Mouse (Mus musculus) lung, postnatal 0 days (tissue): ENCODE results near the gene Wscd2. TPM values are rescaled to one million over a fixed set of nuclear protein-coding genes. Genes with fewer than 3 reads are reported as not detected.
"Not testable (repeated sequence)": the region's sequence is repeated elsewhere in the genome, so short reads cannot be mapped to it uniquely, and the experiment has no call there.

Experiments used
- ATAC-seq: fragments of 200-750 bp; cut with Nextera tagmentation; 2 replicates; pipeline ENCODE4 v1.8.0; 2017; ENCODE audit warnings: moderate library complexity
- DNase-seq: peaks from one replicate; pipeline ENCODE4 v3.0.0-alpha.2; 2016; ENCODE audit warnings: low spot score
- H3K27ac ChIP-seq: fragments of 300-500 bp; sonication (generic); 2 replicates; pipeline ENCODE4 v1.5.1; 2014; ENCODE audit warnings: antibody characterized with exemption, mild to moderate bottlenecking, low read length, mixed read lengths
- H3K27me3 ChIP-seq: fragments of 300-500 bp; sonication (generic); replicated peaks from 2 replicates; pipeline ENCODE4 v1.6.1; 2014; ENCODE audit warnings: low read length, mixed read lengths; ENCODE audit not compliant: insufficient read depth
- H3K36me3 ChIP-seq: fragments of 300-500 bp; sonication (generic); 2 replicates; pipeline ENCODE4 v1.6.1; 2014; ENCODE audit warnings: low read length, mixed read lengths; ENCODE audit not compliant: insufficient read depth
- H3K4me1 ChIP-seq: fragments of 300-500 bp; sonication (generic); 2 replicates; pipeline ENCODE4 v1.6.1; 2014; ENCODE audit warnings: antibody characterized with exemption, low read depth, low read length, mixed read lengths; ENCODE audit not compliant: insufficient read depth
- H3K4me2 ChIP-seq: fragments of 300-500 bp; sonication (generic); replicated peaks from 2 replicates; pipeline ENCODE4 v1.6.1; 2014; ENCODE audit warnings: low read depth, mild to moderate bottlenecking, low read length, moderate library complexity, mixed read lengths
- H3K4me3 ChIP-seq: fragments of 300-500 bp; sonication (generic); 2 replicates; pipeline ENCODE4 v1.5.1; 2014; ENCODE audit warnings: low read depth, low read length
- H3K9ac ChIP-seq: fragments of 300-500 bp; sonication (generic); replicated peaks from 2 replicates; pipeline ENCODE4 v1.6.1; 2014; ENCODE audit warnings: low read depth, mild to moderate bottlenecking
- H3K9me3 ChIP-seq: fragments of 300-500 bp; sonication (generic); 2 replicates; pipeline ENCODE4 v1.6.1; 2016; ENCODE audit warnings: low read length, mixed read lengths
- CTCF ChIP-seq: IDR thresholded peaks from 2 replicates; pipeline ENCODE4 v1.5.1; 2016; ENCODE audit warnings: antibody characterized with exemption, mild to moderate bottlenecking
- EP300 ChIP-seq: IDR thresholded peaks from 2 replicates; pipeline ENCODE4 v1.6.1; 2016; ENCODE audit warnings: antibody characterized with exemption, mild to moderate bottlenecking, control low read depth
- WGBS: fragments of 180-500 bp; shearing (Covaris S2); extraction: QIAGEN DNeasy Blood & Tissue Kit; methylation state at CpG from one replicate; pipeline ENCODE4 v1.1.7; 2014; 5-methylcytosine and 5-hydroxymethylcytosine counted together
- polyA plus RNA-seq: library from polyadenylated mRNA; unstranded; fragments of >200 nt; fragmentation: Nextera tagmentation; extraction: Ambion mirVana; gene quantifications from 2 replicates; pipeline ENCODE4 v1.2.1, GENCODE M21; 2015

Wscd2 gene
- polyA plus RNA-seq, 1 experiment from 2014 or later = 2.7 TPM

- WGBS = 61% methylated on average over 5 of the region's 5 CpGs
- DNase-seq = not testable (repeated sequence)
Observed at GRCm38 (mm10) chr5:113586458-113586849, 96.3 kb downstream of the Wscd2 start.

DNA sequence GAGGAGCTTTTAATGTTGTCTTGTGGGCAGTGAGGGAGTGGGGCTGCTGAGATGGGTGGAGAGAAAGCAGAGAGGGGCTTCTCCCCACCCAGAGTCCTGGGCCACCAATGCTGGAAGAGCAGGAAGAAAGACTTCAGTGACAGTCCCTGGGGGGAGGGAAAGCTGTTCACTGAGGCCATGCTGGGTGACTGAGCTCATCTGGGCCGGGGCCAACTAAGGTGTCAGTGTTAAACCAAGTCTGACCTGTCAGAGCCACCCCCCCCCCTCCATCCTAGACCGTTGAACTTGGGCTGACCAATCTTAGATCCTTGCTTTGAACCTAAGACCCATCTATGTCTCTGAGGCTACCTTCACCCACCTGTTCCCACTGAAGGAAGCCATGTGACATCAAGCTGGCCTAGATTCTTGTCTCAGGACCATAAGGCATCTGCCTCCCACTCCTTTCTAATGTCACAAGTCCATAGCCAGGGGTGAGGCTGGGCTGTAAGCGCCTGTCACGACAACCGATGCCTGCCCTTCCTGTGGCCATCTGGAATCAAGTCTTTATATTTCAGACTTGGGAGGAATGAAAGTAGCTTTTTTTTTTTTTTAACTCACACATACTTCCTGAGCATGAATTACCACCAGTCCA, 100.0 kb downstream of the Wscd2 start:
- no peak overlapping the region for H3K27ac ChIP-seq
- no peak for TF ChIP-seq EP300
- TF ChIP-seq CTCF = no peak
- no peaks in the 10 kb centered on the region for H3K4me1 ChIP-seq
- no peak overlapping the region for H3K9ac ChIP-seq
- no peak overlapping the region for H3K4me3 ChIP-seq
- H3K9me3 ChIP-seq = no peaks in the 10 kb centered on the region
- 59% methylated on average over 5 of the region's 5 CpGs for WGBS
- H3K4me2 ChIP-seq = no peak overlapping the region
- DNase-seq (no peak), ATAC-seq (no peak)
- no peaks in the 10 kb centered on the region for H3K36me3 ChIP-seq
- H3K27me3 ChIP-seq = no peaks in the 10 kb centered on the region

More at GRCm38 (mm10) chr5:113586458-113586849, 96.3 kb downstream of the Wscd2 start:
- H3K27me3 ChIP-seq, H3K36me3 ChIP-seq, H3K4me3 ChIP-seq, H3K4me1 ChIP-seq, H3K9ac ChIP-seq, ATAC-seq, H3K9me3 ChIP-seq, H3K4me2 ChIP-seq, H3K27ac ChIP-seq: not testable (repeated sequence)
- peak; percentile 43 for TF ChIP-seq CTCF

GRCm38 (mm10) chr5:113591166-113591565, 101.0 kb downstream of the Wscd2 start:
- no peak overlapping the region for H3K4me2 ChIP-seq
- no peak for ATAC-seq
- H3K27me3 ChIP-seq = no peaks in the 10 kb centered on the region
- H3K4me1 ChIP-seq = no peaks in the 10 kb centered on the region
- WGBS = 34% methylated on average over 3 of the region's 3 CpGs
- no peak for DNase-seq
- no peaks in the 10 kb centered on the region for H3K36me3 ChIP-seq
- TF ChIP-seq EP300 = no peak
- TF ChIP-seq CTCF = no peak
- H3K27ac ChIP-seq = no peak overlapping the region
- H3K4me3 ChIP-seq = no peak overlapping the region
- H3K9ac ChIP-seq = no peak overlapping the region
- H3K9me3 ChIP-seq = no peaks in the 10 kb centered on the region

GRCm38 (mm10) chr5:113591751-113592230, 101.7 kb downstream of the Wscd2 start:
- 16% methylated on average over 6 of the region's 6 CpGs for WGBS
- Histone ChIP-seq H3K27ac (no peak overlapping the region), H3K9me3 (no peaks in the 10 kb centered on the region), H3K4me1 (no peaks in the 10 kb centered on the region), H3K4me2 (no peak overlapping the region), H3K27me3 (no peaks in the 10 kb centered on the region), H3K4me3 (no peak overlapping the region), H3K36me3 (no peaks in the 10 kb centered on the region), H3K9ac (no peak overlapping the region)
- DNase-seq (no peak), ATAC-seq (peak; percentile 40)
- TF ChIP-seq CTCF = no peak
- TF ChIP-seq EP300 = no peak

GRCm38 (mm10) chr5:113593911-113594705, 104.0 kb downstream of the Wscd2 start:
- H3K9ac ChIP-seq = no peak overlapping the region
- no peak overlapping the region for H3K4me3 ChIP-seq
- no peak for DNase-seq
- ATAC-seq = no peak
- H3K9me3 ChIP-seq = no peaks in the 10 kb centered on the region
- H3K4me2 ChIP-seq = no peak overlapping the region
- 79% methylated on average over 6 of the region's 6 CpGs for WGBS
- H3K36me3 ChIP-seq = no peaks in the 10 kb centered on the region
- H3K4me1 ChIP-seq = no peaks in the 10 kb centered on the region
- H3K27me3 ChIP-seq = no peaks in the 10 kb centered on the region
- no peak overlapping the region for H3K27ac ChIP-seq
- TF ChIP-seq CTCF (no peak), EP300 (no peak)

GRCm38 (mm10) chr5:113596252-113596651, 106.1 kb downstream of the Wscd2 start:
- ATAC-seq = no peak
- WGBS = 77% methylated on average over 9 of the region's 9 CpGs
- Histone ChIP-seq H3K9me3 (no peaks in the 10 kb centered on the region), H3K4me3 (no peak overlapping the region), H3K4me2 (no peak overlapping the region), H3K27ac (no peak overlapping the region), H3K27me3 (no peaks in the 10 kb centered on the region), H3K36me3 (no peaks in the 10 kb centered on the region), H3K9ac (no peak overlapping the region), H3K4me1 (no peaks in the 10 kb centered on the region)
- DNase-seq = no peak
- no peak for TF ChIP-seq EP300
- TF ChIP-seq CTCF = no peak
